Mouse (Mus musculus) intestine, embryonic 16.5 days (tissue): Measurements from ENCODE around the gene Mrpl22. TPM values are rescaled to one million over a fixed set of nuclear protein-coding genes. Genes with fewer than 3 reads are reported as not detected.
"Not testable (repeated sequence)": the region's sequence is repeated elsewhere in the genome, so short reads cannot be mapped to it uniquely, and the experiment has no call there.

ENCODE experiments used
- ATAC-seq: fragments of 200-750 bp; cut with Nextera tagmentation; 2 replicates; pipeline ENCODE4 v1.8.0; 2017; ENCODE audit warnings: moderate TSS enrichment, moderate library complexity
- H3K27ac ChIP-seq: fragments of 300-500 bp; sonication (generic); 2 replicates; pipeline ENCODE4 v1.5.1; 2014; ENCODE audit warnings: mild to moderate bottlenecking, low read length
- H3K27me3 ChIP-seq: fragments of 300-500 bp; sonication (generic); replicated peaks from 2 replicates; pipeline ENCODE4 v1.6.1; 2014; ENCODE audit warnings: low read length, control low read depth, mixed read lengths; ENCODE audit not compliant: control insufficient read depth, insufficient read depth
- H3K36me3 ChIP-seq: fragments of 300-500 bp; sonication (generic); 2 replicates; pipeline ENCODE4 v1.6.1; 2014; ENCODE audit warnings: low read length, control low read depth; ENCODE audit not compliant: control insufficient read depth, insufficient read depth
- H3K4me1 ChIP-seq: fragments of 300-500 bp; sonication (generic); 2 replicates; pipeline ENCODE4 v1.6.1; 2014; ENCODE audit warnings: low read length, control low read depth, mixed read lengths; ENCODE audit not compliant: control insufficient read depth, insufficient read depth
- H3K4me2 ChIP-seq: fragments of 300-500 bp; sonication (generic); 2 replicates; pipeline ENCODE4 v1.6.1; 2014; ENCODE audit warnings: low read depth, low read length, control low read depth
- H3K4me3 ChIP-seq: fragments of 300-500 bp; sonication (generic); 2 replicates; pipeline ENCODE4 v1.5.1; 2014; ENCODE audit warnings: mild to moderate bottlenecking, low read length
- H3K9ac ChIP-seq: fragments of 300-500 bp; sonication (generic); 2 replicates; pipeline ENCODE4 v1.6.1; 2014; ENCODE audit warnings: low read depth, low read length
- H3K9me3 ChIP-seq: fragments of 300-500 bp; sonication (generic); 2 replicates; pipeline ENCODE4 v1.6.1; 2016; ENCODE audit warnings: low read length, control low read depth; ENCODE audit not compliant: control insufficient read depth
- WGBS: fragments of 180-500 bp; shearing (Covaris S2); extraction: QIAGEN DNeasy Blood & Tissue Kit; methylation state at CpG from one replicate; pipeline ENCODE4 v1.1.7; 2014; 5-methylcytosine and 5-hydroxymethylcytosine counted together
- polyA plus RNA-seq: library from polyadenylated mRNA; unstranded; fragments of >200 nt; fragmentation: Nextera tagmentation; extraction: Ambion mirVana; gene quantifications from 2 replicates; pipeline ENCODE4 v1.2.1, GENCODE M21; 2015

The Mrpl22 gene
- polyA plus RNA-seq, 1 experiment from 2014 or later: 125 TPM

DNA sequence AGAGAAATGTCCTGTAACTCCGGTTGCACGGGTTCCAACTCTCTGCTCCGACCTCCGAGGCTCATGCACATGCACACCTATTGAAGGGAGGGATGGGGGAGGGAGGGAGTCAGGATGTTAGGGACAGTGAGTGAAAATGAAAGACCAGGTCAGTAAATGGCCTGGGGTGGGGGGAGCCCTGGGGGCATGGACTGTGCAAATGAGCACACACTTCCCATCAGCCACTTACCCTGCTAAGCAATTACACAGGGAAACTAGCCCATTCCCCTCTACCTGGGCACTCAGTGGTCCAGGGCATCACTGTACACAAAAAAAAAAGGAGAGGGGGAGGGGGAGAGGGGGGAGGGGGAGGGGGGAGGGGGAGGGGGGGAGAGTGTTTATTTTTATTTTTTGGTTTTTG, 27.2 kb downstream of the Mrpl22 start:
- 89% methylated on average over 4 of the region's 4 CpGs for whole genome bisulfite sequencing
- no peak for ATAC-seq
- H3K27me3 ChIP-seq: no peaks in the 10 kb centered on the region
- H3K4me1 ChIP-seq: 0 out of 2 replicates have a peak, but pooled peaks cover 5% of the 10 kb centered on the region
- H3K36me3 ChIP-seq: no peaks in the 10 kb centered on the region
- H3K9ac ChIP-seq: no peak overlapping the region
- H3K4me3 ChIP-seq: peak overlapping the region; percentile 70; the same call in 1 of the 2 replicates
- H3K9me3 ChIP-seq: no peaks in the 10 kb centered on the region
- H3K27ac ChIP-seq: no peak overlapping the region
- peak overlapping the region; percentile 78 for H3K4me2 ChIP-seq

GRCm38 (mm10) chr11:58199229-58200037, 28.0 kb downstream of the Mrpl22 start, which contains the start of the genes Igtp and Irgm2:
Gene Igtp (plus strand): TSS chr11:58199556.
Gene Irgm2 (plus strand): TSS chr11:58199618.
- Histone ChIP-seq H3K9ac (peak within 1 kb of the TSS; percentile 75), H3K4me3 (peak within 1 kb of the TSS; percentile 70), H3K4me2 (peak within 1 kb of the TSS; percentile 78), H3K27ac (peak within 1 kb of the TSS; percentile 61)
- peak; percentile 96 for ATAC-seq
- not testable (repeated sequence) for H3K27me3 ChIP-seq, H3K9me3 ChIP-seq, H3K4me1 ChIP-seq, H3K36me3 ChIP-seq
- WGBS: 8% methylated on average over 12 of the region's 15 CpGs

GRCm38 (mm10) chr11:58200226-58200625, 28.8 kb downstream of the Mrpl22 start:
- Histone ChIP-seq H3K9me3 (no peaks in the 10 kb centered on the region), H3K36me3 (no peaks in the 10 kb centered on the region), H3K4me3 (no peak overlapping the region), H3K4me2 (no peak overlapping the region), H3K27me3 (no peaks in the 10 kb centered on the region), H3K9ac (0 out of 2 replicates have a peak overlapping the region, but pooled peaks have one; percentile 75), H3K4me1 (no peaks in the 10 kb centered on the region), H3K27ac (no peak overlapping the region)
- 91% methylated on average over 4 of the region's 4 CpGs for WGBS
- ATAC-seq: no peak

GRCm38 (mm10) chr11:58201052-58201451, 29.6 kb downstream of the Mrpl22 start:
- Histone ChIP-seq H3K4me3 (no peak overlapping the region), H3K4me1 (no peaks in the 10 kb centered on the region), H3K27me3 (no peaks in the 10 kb centered on the region), H3K4me2 (no peak overlapping the region), H3K27ac (no peak overlapping the region), H3K9me3 (no peaks in the 10 kb centered on the region), H3K36me3 (no peaks in the 10 kb centered on the region), H3K9ac (no peak overlapping the region)
- 85% methylated on average over 12 of the region's 12 CpGs for WGBS
- ATAC-seq: no peak

GRCm38 (mm10) chr11:58210321-58210886, 38.9 kb downstream of the Mrpl22 start:
- Histone ChIP-seq H3K27ac (no peak overlapping the region), H3K9ac (no peak overlapping the region), H3K36me3 (no peaks in the 10 kb centered on the region), H3K4me3 (no peak overlapping the region), H3K9me3 (no peaks in the 10 kb centered on the region), H3K4me2 (no peak overlapping the region), H3K27me3 (no peaks in the 10 kb centered on the region), H3K4me1 (peaks cover 6% of the 10 kb centered on the region; the same call in 1 of the 2 replicates)
- WGBS: 88% methylated on average over 1 of the region's 1 CpGs
- ATAC-seq: no peak

DNA sequence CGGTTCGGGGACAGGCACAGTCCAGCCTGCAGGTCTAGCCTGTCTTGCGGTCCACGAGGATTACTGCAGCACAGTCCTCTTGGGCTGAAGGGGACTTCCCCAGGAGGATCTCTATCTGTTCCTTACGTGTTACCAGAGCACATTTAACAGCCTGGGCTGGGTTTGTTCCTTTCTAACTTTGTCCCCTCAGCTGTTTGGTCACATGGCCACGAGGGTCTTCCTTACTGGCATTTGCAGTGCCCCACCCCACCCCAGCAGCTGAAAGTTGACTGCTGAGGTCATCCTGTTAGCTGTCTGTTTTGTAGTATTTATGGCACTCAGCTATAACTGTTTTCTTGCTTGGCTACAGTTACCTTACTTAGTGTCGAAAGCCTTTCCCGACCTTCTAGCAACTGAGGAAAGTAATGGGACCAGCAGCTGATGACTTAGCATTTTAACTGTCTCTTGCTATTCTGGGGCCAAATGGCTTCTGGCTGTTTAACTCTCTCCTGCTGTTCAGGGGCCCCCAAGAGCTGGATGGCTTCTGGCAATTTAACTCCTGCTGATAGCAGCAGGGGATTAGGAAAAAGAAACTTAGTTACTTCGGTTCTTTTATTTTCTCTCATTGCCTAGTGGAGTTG, 39.7 kb downstream of the Mrpl22 start:
- H3K27ac ChIP-seq: no peak overlapping the region
- 0 out of 2 replicates have a peak overlapping the region, but pooled peaks have one; percentile 12 for H3K4me2 ChIP-seq
- H3K27me3 ChIP-seq: no peaks in the 10 kb centered on the region
- peak; percentile 21; the same call in 1 of the 2 replicates for ATAC-seq
- H3K4me3 ChIP-seq: no peak overlapping the region
- no peaks in the 10 kb centered on the region for H3K36me3 ChIP-seq
- H3K9ac ChIP-seq: no peak overlapping the region
- WGBS: 23% methylated on average over 9 of the region's 9 CpGs
- peaks cover 6% of the 10 kb centered on the region; the same call in 1 of the 2 replicates for H3K4me1 ChIP-seq
- H3K9me3 ChIP-seq: no peaks in the 10 kb centered on the region

DNA sequence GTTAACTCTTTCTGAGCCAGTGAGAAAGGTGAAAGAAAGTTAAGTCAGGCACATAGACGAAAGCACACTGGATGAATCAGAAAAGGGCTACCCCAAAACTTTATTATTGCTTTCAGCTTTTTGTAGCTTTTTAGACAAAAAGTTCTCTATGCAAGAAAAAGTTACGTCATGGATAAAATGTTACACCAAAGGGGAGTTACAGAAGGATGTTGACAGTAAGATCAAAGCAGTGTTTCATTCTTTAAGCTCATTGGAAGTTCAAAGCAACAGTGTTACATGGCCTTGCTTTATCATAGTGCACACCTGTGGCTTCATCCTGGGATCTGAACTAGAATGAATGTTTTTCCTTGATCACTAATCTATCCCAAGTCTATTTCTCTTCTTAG, 40.2 kb downstream of the Mrpl22 start:
- H3K27ac ChIP-seq: no peak overlapping the region
- ATAC-seq: no peak
- 28% methylated on average over 2 of the region's 2 CpGs for WGBS
- no peaks in the 10 kb centered on the region for H3K27me3 ChIP-seq
- H3K4me2 ChIP-seq: no peak overlapping the region
- peaks cover 6% of the 10 kb centered on the region for H3K4me1 ChIP-seq
- no peak overlapping the region for H3K4me3 ChIP-seq
- no peaks in the 10 kb centered on the region for H3K9me3 ChIP-seq
- H3K9ac ChIP-seq: no peak overlapping the region
- H3K36me3 ChIP-seq: no peaks in the 10 kb centered on the region

- no peaks in the 10 kb centered on the region for H3K36me3 ChIP-seq
Observed at GRCm38 (mm10) chr11:58213673-58214342, 42.3 kb downstream of the Mrpl22 start.

More at GRCm38 (mm10) chr11:58213673-58214342, 42.3 kb downstream of the Mrpl22 start:
- Histone ChIP-seq H3K9me3 (no peaks in the 10 kb centered on the region), H3K4me3 (no peak overlapping the region), H3K27ac (no peak overlapping the region), H3K4me1 (peaks cover 6% of the 10 kb centered on the region), H3K9ac (no peak overlapping the region), H3K4me2 (no peak overlapping the region), H3K27me3 (no peaks in the 10 kb centered on the region)
- 79% methylated on average over 7 of the region's 7 CpGs for WGBS
- no peak for ATAC-seq
